Mouse (Mus musculus): ENCODE data around the gene Exoc1.

DNA sequence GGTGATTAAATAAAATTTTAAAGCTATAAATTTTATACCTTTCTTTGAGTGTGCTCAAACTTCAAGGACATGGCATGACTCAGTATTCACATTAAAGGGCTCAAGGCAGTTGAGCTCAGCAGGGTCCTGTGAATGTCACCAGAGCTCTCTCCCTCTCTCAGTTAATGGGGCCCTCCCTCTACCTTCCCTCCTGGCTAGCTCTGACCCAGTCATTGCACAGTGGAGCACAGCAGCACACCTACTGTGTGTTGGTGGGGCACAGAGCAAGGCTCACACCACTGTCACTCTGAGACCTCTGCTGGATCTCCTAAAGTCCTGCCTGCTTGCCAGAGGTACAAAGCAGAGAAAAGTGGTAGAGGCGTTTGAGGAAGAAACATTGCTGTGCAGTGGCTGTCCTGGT, 7.1 kb downstream of the Exoc1 start:
- TF ChIP-seq CTCF (IDR thresholded peaks at IDR 0.05 in 2 of 3, conservative IDR thresholded peaks at IDR 0.05 in 1 of 3; ENCODE audit: control insufficient read depth in 1 of 3, insufficient read depth in 1 of 3, low read depth in 2 of 3, low read length in 3 of 3, poor library complexity in 1 of 3, severe bottlenecking in 1 of 3) = no peak
- no peak for TF ChIP-seq GATA1 (IDR thresholded peaks at IDR 0.05; ENCODE audit: low read depth, low read length)
- no peak for TF ChIP-seq MAX (IDR thresholded peaks at IDR 0.05; ENCODE audit: low read length)
- TF ChIP-seq UBTF (IDR thresholded peaks at IDR 0.05; ENCODE audit: borderline replicate concordance, insufficient read depth, low read depth, low read length) = no peak
- TF ChIP-seq SIN3A (IDR thresholded peaks at IDR 0.05; ENCODE audit: low read length) = no peak
- TF ChIP-seq POLR2A (IDR thresholded peaks at IDR 0.05; ENCODE audit: control insufficient read depth in 1 of 2, insufficient read depth in 1 of 2, low read depth in 1 of 2, low read length in 2 of 2, poor library complexity in 1 of 2) = no peak
- no peak for TF ChIP-seq POLR2AphosphoS2 (IDR thresholded peaks at IDR 0.05; ENCODE audit: low read length)
- TF ChIP-seq TAL1 (IDR thresholded peaks at IDR 0.05; ENCODE audit: low read length) = no peak
- no peak for TF ChIP-seq EP300 (IDR thresholded peaks at IDR 0.05; ENCODE audit: low read depth in 1 of 2, low read length in 2 of 2)
